Mouse (Mus musculus) heart, embryonic 16.5 days (tissue): ENCODE results near the gene AA467197. TPM values are rescaled to one million over a fixed set of nuclear protein-coding genes. Genes with fewer than 3 reads are reported as not detected.

Experiments used
- ATAC-seq: fragments of 200-750 bp; cut with Nextera tagmentation; replicated peaks from 2 replicates; pipeline ENCODE4 v1.8.0; 2017; ENCODE audit warnings: moderate number of reproducible peaks; ENCODE audit not compliant: insufficient read depth, low FRiP score; ENCODE audit errors: extremely low read depth
- H3K27ac ChIP-seq: fragments of 300-500 bp; sonication (generic); 2 replicates; pipeline ENCODE4 v1.5.1; 2014; ENCODE audit warnings: mild to moderate bottlenecking, low read length, control low read depth, moderate library complexity
- H3K27me3 ChIP-seq: fragments of 300-500 bp; sonication (generic); 2 replicates; pipeline ENCODE4 v1.6.1; 2014; ENCODE audit warnings: low read length, mixed read lengths; ENCODE audit not compliant: control insufficient read depth, insufficient read depth
- H3K36me3 ChIP-seq: fragments of 300-500 bp; sonication (generic); 2 replicates; pipeline ENCODE4 v1.6.1; 2014; ENCODE audit not compliant: control insufficient read depth, insufficient read depth
- H3K4me1 ChIP-seq: fragments of 300-500 bp; sonication (generic); 2 replicates; pipeline ENCODE4 v1.6.1; 2014; ENCODE audit warnings: low read length, mixed read lengths; ENCODE audit not compliant: control insufficient read depth, insufficient read depth
- H3K4me2 ChIP-seq: fragments of 300-500 bp; sonication (generic); 2 replicates; pipeline ENCODE4 v1.6.1; 2014; ENCODE audit warnings: low read depth, mild to moderate bottlenecking, control low read depth, low read length
- H3K4me3 ChIP-seq: fragments of 300-500 bp; sonication (generic); 2 replicates; pipeline ENCODE4 v1.5.1; 2014; ENCODE audit warnings: mild to moderate bottlenecking, control low read depth, low read length
- H3K9ac ChIP-seq: fragments of 300-500 bp; sonication (generic); 2 replicates; pipeline ENCODE4 v1.6.1; 2014; ENCODE audit warnings: low read length, control low read depth
- H3K9me3 ChIP-seq: fragments of 300-500 bp; sonication (generic); replicated peaks from 2 replicates; pipeline ENCODE4 v1.6.1; 2016; ENCODE audit warnings: low read length; ENCODE audit not compliant: control insufficient read depth
- WGBS: fragments of 180-500 bp; shearing (Covaris S2); extraction: QIAGEN DNeasy Blood & Tissue Kit; methylation state at CpG from one replicate; pipeline ENCODE4 v1.1.7; 2014; 5-methylcytosine and 5-hydroxymethylcytosine counted together
- polyA plus RNA-seq: library from polyadenylated mRNA; unstranded; fragments of >200 nt; fragmentation: Nextera tagmentation; extraction: Ambion mirVana; gene quantifications from 2 replicates; pipeline ENCODE4 v1.2.1, GENCODE M21; 2015

The AA467197 gene
- polyA plus RNA-seq, 1 experiment from 2014 or later: 4.4 TPM

GRCm38 (mm10) chr2:122630465-122631225 lies 6.1 kb upstream of the AA467197 start:
- peak overlapping the region; percentile 84 for H3K9ac ChIP-seq
- peaks cover 7% of the 10 kb centered on the region for H3K4me1 ChIP-seq
- H3K27ac ChIP-seq: peak overlapping the region; percentile 81
- H3K36me3 ChIP-seq: peaks cover 8% of the 10 kb centered on the region
- peak overlapping the region; percentile 70 for H3K4me3 ChIP-seq
- H3K27me3 ChIP-seq: no peaks in the 10 kb centered on the region
- peak overlapping the region; percentile 99 for H3K4me2 ChIP-seq
- WGBS: under 1% methylated on average over 75 of the region's 75 CpGs
- peak; percentile 83 for ATAC-seq
- H3K9me3 ChIP-seq: no peaks in the 10 kb centered on the region

GRCm38 (mm10) chr2:122631226-122631801 lies 5.5 kb upstream of the AA467197 start:
- Histone ChIP-seq H3K4me1 (peaks cover 7% of the 10 kb centered on the region), H3K27me3 (no peaks in the 10 kb centered on the region)

GRCm38 (mm10) chr2:122637526-122637997 lies 776 bp downstream of the AA467197 start:
- peaks cover 8% of the 10 kb centered on the region for H3K36me3 ChIP-seq
- peak overlapping the region; percentile 55 for H3K4me3 ChIP-seq
- no peak overlapping the region for H3K27ac ChIP-seq
- H3K4me2 ChIP-seq: peak overlapping the region; percentile 84
- peak overlapping the region; percentile 56 for H3K9ac ChIP-seq
- ATAC-seq: peak; percentile 70
- H3K4me1 ChIP-seq: no peaks in the 10 kb centered on the region
- no peaks in the 10 kb centered on the region for H3K27me3 ChIP-seq
- no peaks in the 10 kb centered on the region for H3K9me3 ChIP-seq
- 2% methylated on average over 36 of the region's 36 CpGs for WGBS

More at GRCm38 (mm10) chr2:122631226-122631801, 5.5 kb upstream of the AA467197 start:
- H3K36me3 ChIP-seq: peaks cover 8% of the 10 kb centered on the region
- peak overlapping the region; percentile 99 for H3K4me2 ChIP-seq
- WGBS: under 1% methylated on average over 53 of the region's 53 CpGs
- H3K9ac ChIP-seq: peak overlapping the region; percentile 84
- peak overlapping the region; percentile 81; the same call in 1 of the 2 replicates for H3K27ac ChIP-seq
- peak; percentile 25 for ATAC-seq
- H3K9me3 ChIP-seq: no peaks in the 10 kb centered on the region
- H3K4me3 ChIP-seq: peak overlapping the region; percentile 70

- H3K9ac ChIP-seq: peak overlapping the region; percentile 56
- ATAC-seq: no peak
- WGBS: 33% methylated on average over 12 of the region's 12 CpGs
Measured at GRCm38 (mm10) chr2:122638029-122638428, 1.2 kb downstream of the AA467197 start.

GRCm38 (mm10) chr2:122638673-122639072 lies 1.9 kb downstream of the AA467197 start:
- no peaks in the 10 kb centered on the region for H3K4me1 ChIP-seq
- no peak overlapping the region for H3K27ac ChIP-seq
- H3K9me3 ChIP-seq: no peaks in the 10 kb centered on the region
- no peak overlapping the region for H3K9ac ChIP-seq
- no peaks in the 10 kb centered on the region for H3K36me3 ChIP-seq
- no peak overlapping the region for H3K4me2 ChIP-seq
- WGBS: 42% methylated on average over 5 of the region's 5 CpGs
- ATAC-seq: no peak
- H3K27me3 ChIP-seq: no peaks in the 10 kb centered on the region
- no peak overlapping the region for H3K4me3 ChIP-seq

More at GRCm38 (mm10) chr2:122638029-122638428, 1.2 kb downstream of the AA467197 start:
- H3K9me3 ChIP-seq: no peaks in the 10 kb centered on the region
- no peaks in the 10 kb centered on the region for H3K27me3 ChIP-seq
- no peak overlapping the region for H3K27ac ChIP-seq
- peak overlapping the region; percentile 84 for H3K4me2 ChIP-seq
- peak overlapping the region; percentile 55 for H3K4me3 ChIP-seq
- H3K36me3 ChIP-seq: peaks cover 6% of the 10 kb centered on the region
- no peaks in the 10 kb centered on the region for H3K4me1 ChIP-seq

GRCm38 (mm10) chr2:122652096-122653084 lies 15.6 kb downstream of the AA467197 start:
- WGBS: 45% methylated on average over 17 of the region's 17 CpGs
- 0 out of 2 replicates have a peak overlapping the region, but pooled peaks have one; percentile 27 for H3K4me2 ChIP-seq
- no peaks in the 10 kb centered on the region for H3K9me3 ChIP-seq
- no peak overlapping the region for H3K4me3 ChIP-seq
- no peak overlapping the region for H3K9ac ChIP-seq
- H3K27me3 ChIP-seq: no peaks in the 10 kb centered on the region; the same call in 1 of the 2 replicates
- no peaks in the 10 kb centered on the region for H3K4me1 ChIP-seq
- H3K27ac ChIP-seq: peak overlapping the region; percentile 63
- ATAC-seq: peak; percentile 80
- H3K36me3 ChIP-seq: no peaks in the 10 kb centered on the region

GRCm38 (mm10) chr2:122656052-122656451 lies 19.3 kb downstream of the AA467197 start:
- H3K4me2 ChIP-seq: no peak overlapping the region
- no peak overlapping the region for H3K4me3 ChIP-seq
- no peaks in the 10 kb centered on the region for H3K9me3 ChIP-seq
- ATAC-seq: no peak
- WGBS: 51% methylated on average over 2 of the region's 2 CpGs
- no peak overlapping the region for H3K9ac ChIP-seq
- no peak overlapping the region for H3K27ac ChIP-seq
- H3K27me3 ChIP-seq: no peaks in the 10 kb centered on the region; the same call in 1 of the 2 replicates
- H3K36me3 ChIP-seq: no peaks in the 10 kb centered on the region
- H3K4me1 ChIP-seq: no peaks in the 10 kb centered on the region

GRCm38 (mm10) chr2:122656767-122657166 lies 20.0 kb downstream of the AA467197 start:
- H3K27ac ChIP-seq: no peak overlapping the region

More at GRCm38 (mm10) chr2:122656767-122657166, 20.0 kb downstream of the AA467197 start:
- ATAC-seq: no peak
- Histone ChIP-seq H3K36me3 (no peaks in the 10 kb centered on the region), H3K4me3 (no peak overlapping the region), H3K9ac (no peak overlapping the region), H3K27me3 (no peaks in the 10 kb centered on the region), H3K9me3 (no peaks in the 10 kb centered on the region), H3K4me2 (no peak overlapping the region), H3K4me1 (no peaks in the 10 kb centered on the region)
- WGBS: 67% methylated on average over 9 of the region's 9 CpGs
